Mouse (Mus musculus): ENCODE measurements around the gene Ugp2.

The Ugp2 gene

GRCm38 (mm10) chr11:21371122-21371806 lies at the start of gene Ugp2:
TSS of gene Ugp2 (minus strand) at chr11:21371201.
- DNase-seq (ENCODE audit: low read depth, low spot score) = peak; percentile 88

- DNase-seq (ENCODE audit: low read depth, low spot score) = no peak
Observed at GRCm38 (mm10) chr11:21414911-21415381, 43.9 kb upstream of the Ugp2 start.

GRCm38 (mm10) chr11:21406668-21407067 lies 35.7 kb upstream of the Ugp2 start:
- DNase-seq (ENCODE audit: low read depth, low spot score) = no peak

GRCm38 (mm10) chr11:21406141-21406540 lies 35.1 kb upstream of the Ugp2 start:
- no peak for DNase-seq (ENCODE audit: low read depth, low spot score)

GRCm38 (mm10) chr11:21403877-21404276 lies 32.9 kb upstream of the Ugp2 start:
- no peak for DNase-seq (ENCODE audit: low read depth, low spot score)

- DNase-seq (ENCODE audit: low read depth, low spot score) = no peak
Observed at GRCm38 (mm10) chr11:21402481-21403254, 31.7 kb upstream of the Ugp2 start.

- no peak for DNase-seq (ENCODE audit: low read depth, low spot score)
Observed at GRCm38 (mm10) chr11:21401248-21401647, 30.2 kb upstream of the Ugp2 start.

- DNase-seq (ENCODE audit: low read depth, low spot score) = no peak
Observed at GRCm38 (mm10) chr11:21399186-21399681, 28.2 kb upstream of the Ugp2 start.

GRCm38 (mm10) chr11:21398464-21398863 lies 27.5 kb upstream of the Ugp2 start:
- DNase-seq (ENCODE audit: low read depth, low spot score) = peak; percentile 12

GRCm38 (mm10) chr11:21386790-21387189 lies 15.8 kb upstream of the Ugp2 start:
- DNase-seq (ENCODE audit: low read depth, low spot score) = no peak

- DNase-seq (ENCODE audit: low read depth, low spot score) = no peak
Observed at GRCm38 (mm10) chr11:21374096-21374495, 3.1 kb upstream of the Ugp2 start.

- DNase-seq (ENCODE audit: low read depth, low spot score) = no peak
Observed at GRCm38 (mm10) chr11:21370399-21371121, 441 bp downstream of the Ugp2 start.

GRCm38 (mm10) chr11:21369248-21370016 lies 1.6 kb downstream of the Ugp2 start:
- no peak for DNase-seq (ENCODE audit: low read depth, low spot score)

GRCm38 (mm10) chr11:21368466-21368865 lies 2.5 kb downstream of the Ugp2 start:
- no peak for DNase-seq (ENCODE audit: low read depth, low spot score)

GRCm38 (mm10) chr11:21363144-21363940 lies 7.7 kb downstream of the Ugp2 start:
- no peak for DNase-seq (ENCODE audit: low read depth, low spot score)

- no peak for DNase-seq (ENCODE audit: low read depth, low spot score)
Observed at GRCm38 (mm10) chr11:21351296-21351695, 19.7 kb downstream of the Ugp2 start.

- DNase-seq (ENCODE audit: low read depth, low spot score) = no peak
Observed at GRCm38 (mm10) chr11:21348890-21349289, 22.1 kb downstream of the Ugp2 start.

- DNase-seq (ENCODE audit: low read depth, low spot score) = no peak
Observed at GRCm38 (mm10) chr11:21346020-21346419, 25.0 kb downstream of the Ugp2 start.

- DNase-seq (ENCODE audit: low read depth, low spot score) = no peak
Observed at GRCm38 (mm10) chr11:21343490-21343889, 27.5 kb downstream of the Ugp2 start.

- no peak for DNase-seq (ENCODE audit: low read depth, low spot score)
Observed at GRCm38 (mm10) chr11:21339088-21339487, 31.9 kb downstream of the Ugp2 start.

Measured in brain, embryonic 18.5 days (tissue).